Mouse (Mus musculus) layer of hippocampus, adult 2 months (tissue): ENCODE data around the gene Gng12. TPM values are rescaled to one million over a fixed set of nuclear protein-coding genes. Genes with fewer than 3 reads are reported as not detected.

ENCODE experiments used
- DNase-seq, 2 experiments: peaks; one replicate each; pipeline ENCODE4 v3.0.0; 2022; ENCODE audit warnings: low spot score in 2 of 2
- H3K27ac ChIP-seq: fragments of 200-600 bp; 2 replicates; pipeline ENCODE4 v1.8.1; 2022
- H3K4me3 ChIP-seq: fragments of 200-600 bp; 2 replicates; pipeline ENCODE4 v1.8.1; 2022; ENCODE audit warnings: mild to moderate bottlenecking
- CTCF ChIP-seq: fragments of 200-600 bp; conservative IDR thresholded peaks from 2 replicates; pipeline ENCODE4 v1.8.1; 2022; ENCODE audit warnings: antibody characterized with exemption, mild to moderate bottlenecking, moderate library complexity
- total RNA-seq, 2 experiments: library from RNA; stranded (reverse); gene quantifications; 2 replicates each; pipeline ENCODE4 v1.2.3; 2021

The Gng12 gene
- total RNA-seq, 2 experiments from 2014 or later = 61.8 to 62.6 TPM

DNA sequence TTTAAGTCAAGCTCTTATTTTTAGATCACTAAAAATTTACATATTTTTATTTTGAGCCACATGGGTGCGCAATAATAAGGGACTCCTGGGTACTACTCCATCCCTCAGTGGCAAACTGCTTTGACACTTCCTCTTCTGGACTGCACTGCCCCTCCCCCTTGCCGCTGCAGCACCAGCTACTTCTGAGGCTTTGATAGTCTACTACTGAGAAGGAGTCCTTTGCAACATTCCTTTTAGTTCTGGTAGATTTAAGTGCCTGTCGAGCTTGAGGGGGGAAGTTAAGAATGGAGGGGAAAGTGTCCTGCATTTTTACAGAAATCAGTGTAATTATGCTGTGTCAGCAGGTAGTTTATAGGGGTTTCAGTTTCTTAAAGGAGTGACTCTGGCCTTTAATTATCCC is 77.0 kb downstream of the Gng12 start:
- H3K27ac ChIP-seq = no peak overlapping the region
- no peak for DNase-seq
- TF ChIP-seq CTCF = no peak
- H3K4me3 ChIP-seq = no peak overlapping the region

GRCm38 (mm10) chr6:66975522-66975921 is 79.3 kb downstream of the Gng12 start:
- Histone ChIP-seq H3K27ac (no peak overlapping the region), H3K4me3 (no peak overlapping the region)
- DNase-seq = no peak
- TF ChIP-seq CTCF = no peak

- no peak overlapping the region for H3K27ac ChIP-seq
- no peak for TF ChIP-seq CTCF
- DNase-seq = no peak
- H3K4me3 ChIP-seq = no peak overlapping the region
Measured at GRCm38 (mm10) chr6:66979197-66979596, 83.0 kb downstream of the Gng12 start.

DNA sequence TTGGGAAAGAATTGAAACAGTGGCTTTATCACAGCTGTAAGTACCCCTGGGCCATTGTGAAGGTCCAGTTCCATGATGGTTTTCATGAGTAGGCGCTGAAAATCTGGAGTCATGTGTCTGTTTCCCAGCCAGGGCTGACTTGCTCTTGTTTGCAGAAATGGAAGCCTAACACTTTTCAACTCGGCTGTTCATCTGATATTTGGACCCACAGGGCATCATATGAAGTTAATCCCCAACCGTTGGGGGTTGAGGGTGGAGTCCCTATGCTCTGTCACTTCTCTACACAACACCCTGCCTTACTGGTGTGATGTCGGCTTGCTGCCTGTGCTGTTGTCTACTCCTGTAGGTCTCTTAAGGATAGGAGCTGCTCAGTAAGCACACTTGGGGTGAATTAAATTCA is 83.8 kb downstream of the Gng12 start:
- no peak overlapping the region for H3K4me3 ChIP-seq
- no peak for TF ChIP-seq CTCF
- no peak overlapping the region for H3K27ac ChIP-seq
- no peak for DNase-seq

GRCm38 (mm10) chr6:66981366-66981765 is 85.2 kb downstream of the Gng12 start:
- no peak for DNase-seq
- no peak overlapping the region for H3K27ac ChIP-seq
- no peak for TF ChIP-seq CTCF
- H3K4me3 ChIP-seq = no peak overlapping the region

DNA sequence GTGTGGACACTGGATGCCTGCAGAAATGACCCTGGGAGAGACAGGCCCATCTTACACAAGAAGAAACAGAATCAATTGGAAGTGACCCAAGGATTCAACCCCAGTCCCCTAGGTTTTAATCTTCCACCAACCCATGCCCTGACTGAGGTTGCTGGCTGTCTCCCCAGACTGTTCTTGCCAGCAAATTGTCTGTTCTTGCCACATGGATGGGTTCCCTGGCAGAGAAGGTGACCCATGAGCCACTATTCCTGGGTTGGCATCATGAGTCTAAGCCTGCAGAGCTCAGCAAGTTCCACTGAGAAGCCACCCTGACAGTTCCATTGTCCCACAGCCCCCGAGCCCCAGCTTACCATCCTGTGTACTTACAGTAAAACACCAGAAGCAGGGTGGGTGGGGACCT is 85.7 kb downstream of the Gng12 start:
- Histone ChIP-seq H3K27ac (no peak overlapping the region), H3K4me3 (no peak overlapping the region)
- no peak for DNase-seq
- no peak for TF ChIP-seq CTCF

DNA sequence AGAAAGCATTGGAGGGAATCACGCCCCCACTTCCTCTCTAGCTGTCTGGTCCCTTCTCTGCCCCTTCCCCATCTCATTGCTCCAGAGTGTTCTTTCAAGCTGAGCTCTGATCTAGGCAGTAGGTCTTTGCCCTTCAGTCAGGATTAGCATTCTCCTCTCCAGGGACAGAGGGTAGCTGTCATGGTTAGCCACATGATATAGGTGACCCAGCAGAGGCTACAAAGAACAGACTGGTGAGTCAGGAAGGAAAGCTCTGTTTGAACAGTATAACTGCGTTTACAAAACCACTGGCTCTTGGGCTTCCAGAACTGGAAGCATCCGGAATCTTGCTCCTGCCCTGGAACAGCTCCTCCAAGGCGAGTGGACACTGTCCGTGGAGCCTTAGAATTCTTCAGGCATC is 87.9 kb downstream of the Gng12 start:
- no peak for DNase-seq
- no peak overlapping the region for H3K4me3 ChIP-seq
- TF ChIP-seq CTCF = no peak
- no peak overlapping the region for H3K27ac ChIP-seq

DNA sequence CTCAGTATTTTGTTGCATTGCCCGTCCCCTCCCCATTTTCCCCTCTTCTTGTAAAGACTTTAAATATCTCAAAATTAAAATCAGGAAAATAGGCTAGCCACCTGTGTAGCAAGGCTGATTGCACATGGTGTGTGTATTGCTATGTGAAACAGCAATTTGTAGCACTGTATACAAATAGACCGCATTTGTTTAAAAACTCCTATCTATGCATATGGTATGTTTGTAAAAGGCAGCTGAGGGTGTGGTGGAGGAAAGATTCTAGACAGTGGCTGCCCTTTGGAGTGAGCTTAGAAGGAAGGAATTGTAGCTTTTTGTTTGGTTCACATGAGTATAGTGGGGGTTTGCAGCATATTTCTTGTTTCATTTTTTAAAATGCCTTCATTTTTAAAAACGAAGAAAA is 88.5 kb downstream of the Gng12 start:
- no peak for DNase-seq
- Histone ChIP-seq H3K4me3 (no peak overlapping the region), H3K27ac (no peak overlapping the region)
- no peak for TF ChIP-seq CTCF

- no peak overlapping the region for H3K4me3 ChIP-seq
- H3K27ac ChIP-seq = no peak overlapping the region
- no peak for DNase-seq
- TF ChIP-seq CTCF = no peak
Measured at GRCm38 (mm10) chr6:66985500-66985899, 89.3 kb downstream of the Gng12 start.

GRCm38 (mm10) chr6:66986063-66986462 is 89.9 kb downstream of the Gng12 start:
- Histone ChIP-seq H3K4me3 (no peak overlapping the region), H3K27ac (no peak overlapping the region)
- no peak for TF ChIP-seq CTCF
- DNase-seq = no peak

- Histone ChIP-seq H3K4me3 (no peak overlapping the region), H3K27ac (no peak overlapping the region)
- DNase-seq = no peak
- no peak for TF ChIP-seq CTCF
Measured at GRCm38 (mm10) chr6:66987643-66988042, 91.4 kb downstream of the Gng12 start.

- Histone ChIP-seq H3K4me3 (no peak overlapping the region), H3K27ac (no peak overlapping the region)
- TF ChIP-seq CTCF = no peak
- no peak for DNase-seq
Measured at GRCm38 (mm10) chr6:66988363-66988762, 92.2 kb downstream of the Gng12 start.

DNA sequence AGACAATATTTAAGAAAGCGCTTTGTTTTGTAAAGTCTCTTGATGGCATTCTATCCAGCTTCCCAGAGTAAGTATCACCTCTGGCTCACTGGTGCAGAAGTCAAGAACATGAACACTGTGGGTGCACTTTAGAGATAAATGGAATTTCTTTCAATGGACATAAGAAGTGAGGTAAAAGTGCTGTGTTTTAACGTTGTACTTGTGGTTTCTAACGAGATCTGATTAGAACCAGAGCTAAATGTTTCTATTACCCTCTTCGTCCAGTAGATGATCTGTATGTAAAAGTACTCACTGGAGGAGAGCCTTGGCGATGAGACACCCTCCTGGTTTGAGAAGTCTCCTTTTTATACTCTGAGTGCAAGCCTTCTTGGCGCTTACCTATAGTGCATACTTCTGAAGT is 92.8 kb downstream of the Gng12 start:
- Histone ChIP-seq H3K27ac (no peak overlapping the region), H3K4me3 (no peak overlapping the region)
- no peak for TF ChIP-seq CTCF
- no peak for DNase-seq

DNA sequence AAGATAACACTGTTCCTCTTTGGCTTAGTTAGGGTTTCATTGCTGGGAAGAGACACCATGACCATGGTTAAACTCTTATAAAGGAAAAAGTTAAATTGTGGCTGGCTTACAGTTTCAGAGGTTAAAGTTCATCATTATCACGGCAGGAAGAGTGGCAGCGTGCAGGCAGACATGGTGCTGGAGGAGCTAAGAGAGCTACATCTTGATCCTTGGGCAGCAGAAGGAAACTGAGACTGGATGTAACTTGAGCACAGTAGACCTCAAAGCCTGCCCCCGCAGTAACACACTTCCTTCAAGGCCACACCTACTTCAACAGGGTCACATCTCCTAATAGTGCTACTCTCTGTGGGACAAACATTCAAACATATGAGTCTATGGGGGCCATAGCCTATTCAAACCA is 93.3 kb downstream of the Gng12 start:
- no peak for TF ChIP-seq CTCF
- no peak overlapping the region for H3K4me3 ChIP-seq
- DNase-seq = no peak
- no peak overlapping the region for H3K27ac ChIP-seq

GRCm38 (mm10) chr6:66992232-66992631 is 96.0 kb downstream of the Gng12 start:
- no peak for TF ChIP-seq CTCF
- Histone ChIP-seq H3K4me3 (no peak overlapping the region), H3K27ac (no peak overlapping the region)
- DNase-seq = no peak
